Mouse (Mus musculus): ENCODE measurements around the gene Sft2d1. TPM values are rescaled to one million over a fixed set of nuclear protein-coding genes. Genes with fewer than 3 reads are reported as not detected.
A peak's percentile ranks its signal among the peaks of the same experiment; 100 is the strongest.

Sft2d1 gene
- polyA plus RNA-seq, 1 experiment = 56.2 TPM

GRCm38 (mm10) chr17:8276680-8277079, 34.2 kb upstream of the Sft2d1 start:
- H3K4me3 ChIP-seq = no peak overlapping the region
- H3K36me3 ChIP-seq (ENCODE audit: control insufficient read depth, insufficient read depth) = no peaks in the 10 kb centered on the region
- TF ChIP-seq POLR2AphosphoS2 (IDR thresholded peaks at IDR 0.05; ENCODE audit: insufficient read length, low read depth) (no peak), TCF3 (IDR thresholded peaks at IDR 0.05; ENCODE audit: insufficient read length, low read depth) (no peak), MAX (IDR thresholded peaks at IDR 0.05; ENCODE audit: low read depth) (no peak), MYOD1 (IDR thresholded peaks at IDR 0.05; ENCODE audit: control insufficient read depth in 1 of 3, insufficient read length in 2 of 3, low read depth in 2 of 3) (no peak), SRF (IDR thresholded peaks at IDR 0.05; ENCODE audit: control insufficient read depth, insufficient read length, low read depth) (no peak), TCF12 (IDR thresholded peaks at IDR 0.05; ENCODE audit: insufficient read depth, poor library complexity, severe bottlenecking) (no peak), MYOG (IDR thresholded peaks at IDR 0.05; ENCODE audit: control insufficient read depth in 1 of 3, insufficient read depth in 1 of 3, insufficient read length in 2 of 3, low read depth in 2 of 3) (no peak), CEBPB (IDR thresholded peaks at IDR 0.05; ENCODE audit: insufficient read depth, poor library complexity, severe bottlenecking) (no peak), USF1 (IDR thresholded peaks at IDR 0.05; ENCODE audit: low read depth) (no peak), REST (IDR thresholded peaks at IDR 0.05; ENCODE audit: insufficient read depth, insufficient read length) (no peak), POLR2A (IDR thresholded peaks at IDR 0.05; ENCODE audit: insufficient read length, low read depth) (no peak)
- no peaks in the 10 kb centered on the region for H3K79me2 ChIP-seq (ENCODE audit: control insufficient read depth, insufficient read depth)
- H3ac ChIP-seq (ENCODE audit: control insufficient read depth, insufficient read length) = no peak overlapping the region
- peaks cover 25% of the 10 kb centered on the region for H3K27me3 ChIP-seq (ENCODE audit: control insufficient read depth, insufficient read depth, insufficient read length)
- no peak overlapping the region for H3K4me2 ChIP-seq (ENCODE audit: low read depth)

GRCm38 (mm10) chr17:8277266-8277665, 33.6 kb upstream of the Sft2d1 start:
- Histone ChIP-seq H3ac (ENCODE audit: control insufficient read depth, insufficient read length) (no peak overlapping the region), H3K4me2 (ENCODE audit: low read depth) (no peak overlapping the region), H3K79me2 (ENCODE audit: control insufficient read depth, insufficient read depth) (no peaks in the 10 kb centered on the region), H3K4me3 (no peak overlapping the region), H3K36me3 (ENCODE audit: control insufficient read depth, insufficient read depth) (no peaks in the 10 kb centered on the region), H3K27me3 (ENCODE audit: control insufficient read depth, insufficient read depth, insufficient read length) (peaks cover 24% of the 10 kb centered on the region)
- peak; percentile 16 for TF ChIP-seq USF1 (IDR thresholded peaks at IDR 0.05; ENCODE audit: low read depth)
- no peak for TF ChIP-seq REST (IDR thresholded peaks at IDR 0.05; ENCODE audit: insufficient read depth, insufficient read length)

- no peak for TF ChIP-seq SRF (IDR thresholded peaks at IDR 0.05; ENCODE audit: control insufficient read depth, insufficient read length, low read depth)
- Histone ChIP-seq H3K4me2 (ENCODE audit: low read depth) (no peak overlapping the region), H3K4me3 (no peak overlapping the region), H3K36me3 (ENCODE audit: control insufficient read depth, insufficient read depth) (no peaks in the 10 kb centered on the region), H3K27me3 (ENCODE audit: control insufficient read depth, insufficient read depth, insufficient read length) (peaks cover 15% of the 10 kb centered on the region), H3ac (ENCODE audit: control insufficient read depth, insufficient read length) (no peak overlapping the region), H3K79me2 (ENCODE audit: control insufficient read depth, insufficient read depth) (no peaks in the 10 kb centered on the region)
These were observed 32.5 kb upstream of the Sft2d1 start for GRCm38 (mm10) chr17:8278356-8278755.

GRCm38 (mm10) chr17:8282821-8283525, 27.9 kb upstream of the Sft2d1 start, which contains the start of gene Mpc1:
TSS of gene Mpc1 (plus strand) at chr17:8282904.
- H3K36me3 ChIP-seq (ENCODE audit: control insufficient read depth, insufficient read depth) = no peaks in the 10 kb centered on the region
- H3K79me2 ChIP-seq (ENCODE audit: control insufficient read depth, insufficient read depth) = peaks cover 8% of the 10 kb centered on the region
- TF ChIP-seq POLR2AphosphoS2 (IDR thresholded peaks at IDR 0.05; ENCODE audit: insufficient read length, low read depth) (peak; percentile 56), POLR2A (IDR thresholded peaks at IDR 0.05; ENCODE audit: insufficient read length, low read depth) (peak; percentile 44), SRF (IDR thresholded peaks at IDR 0.05; ENCODE audit: control insufficient read depth, insufficient read length, low read depth) (no peak)
- H3K27me3 ChIP-seq (ENCODE audit: control insufficient read depth, insufficient read depth, insufficient read length) = no peaks in the 10 kb centered on the region
- peak within 1 kb of the TSS; percentile 82 for H3K4me2 ChIP-seq (ENCODE audit: low read depth)
- peak within 1 kb of the TSS; percentile 93 for H3ac ChIP-seq (ENCODE audit: control insufficient read depth, insufficient read length)
- H3K4me3 ChIP-seq = peak within 1 kb of the TSS; percentile 85

GRCm38 (mm10) chr17:8283526-8284253, 27.2 kb upstream of the Sft2d1 start:
- Histone ChIP-seq H3K4me3 (peak overlapping the region; percentile 85), H3K4me2 (ENCODE audit: low read depth) (peak overlapping the region; percentile 82), H3K79me2 (ENCODE audit: control insufficient read depth, insufficient read depth) (peaks cover 8% of the 10 kb centered on the region), H3K36me3 (ENCODE audit: control insufficient read depth, insufficient read depth) (no peaks in the 10 kb centered on the region), H3K27me3 (ENCODE audit: control insufficient read depth, insufficient read depth, insufficient read length) (no peaks in the 10 kb centered on the region), H3ac (ENCODE audit: control insufficient read depth, insufficient read length) (peak overlapping the region; percentile 93)
- peak; percentile 74 for TF ChIP-seq POLR2A (IDR thresholded peaks at IDR 0.05; ENCODE audit: insufficient read length, low read depth)
- TF ChIP-seq POLR2AphosphoS2 (IDR thresholded peaks at IDR 0.05; ENCODE audit: insufficient read length, low read depth) = peak; percentile 76
- no peak for TF ChIP-seq REST (IDR thresholded peaks at IDR 0.05; ENCODE audit: insufficient read depth, insufficient read length)

- H3ac ChIP-seq (ENCODE audit: control insufficient read depth, insufficient read length) = peak overlapping the region; percentile 93
- H3K36me3 ChIP-seq (ENCODE audit: control insufficient read depth, insufficient read depth) = no peaks in the 10 kb centered on the region
- no peak for TF ChIP-seq USF1 (IDR thresholded peaks at IDR 0.05; ENCODE audit: low read depth)
- peak in 1 of 3 experiments; percentile 2 for TF ChIP-seq MYOD1 (IDR thresholded peaks at IDR 0.05; ENCODE audit: control insufficient read depth in 1 of 3, insufficient read length in 2 of 3, low read depth in 2 of 3)
- H3K27me3 ChIP-seq (ENCODE audit: control insufficient read depth, insufficient read depth, insufficient read length) = no peaks in the 10 kb centered on the region
- H3K4me3 ChIP-seq = peak overlapping the region; percentile 85
- H3K79me2 ChIP-seq (ENCODE audit: control insufficient read depth, insufficient read depth) = peaks cover 8% of the 10 kb centered on the region
- H3K4me2 ChIP-seq (ENCODE audit: low read depth) = peak overlapping the region; percentile 75
These were observed 26.6 kb upstream of the Sft2d1 start for GRCm38 (mm10) chr17:8284254-8284661.

All from myocyte (in vitro differentiated cells).